In the genomic region with DNA sequence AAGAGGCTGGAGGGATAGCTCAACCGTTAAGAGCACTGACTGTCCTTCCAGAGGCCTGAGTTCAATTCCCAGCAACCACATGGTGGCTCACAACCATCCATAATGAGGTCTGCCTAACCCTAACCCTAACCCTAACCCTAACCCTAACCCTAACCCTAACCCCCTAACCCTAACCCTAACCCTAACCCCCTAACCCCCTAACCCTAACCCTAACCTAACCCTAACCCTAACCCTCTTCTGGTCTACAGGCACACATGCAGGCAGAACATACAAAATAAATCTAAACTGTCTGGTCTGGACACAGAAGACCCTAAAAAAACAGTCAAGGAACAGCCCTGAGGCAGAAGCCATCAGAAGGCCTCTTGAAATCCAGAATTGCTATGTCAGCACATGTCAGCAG, we compare ENCODE assay signal across 14 mouse cellular contexts.
"Had no signal": no experiment of that assay in that cellular context is flagged by ENCODE, and none has a peak within 500 bp of the region (broad histone marks: within the 10 kb centered on the region; RNA-seq: fewer than 3 reads in every experiment).

No protein-coding gene starts in this region.

- H3K9me3 ChIP-seq: kidney, embryonic 15.5 days; limb, embryonic 15.5 days; liver, embryonic 15.5 days; midbrain, embryonic 12.5 days; stomach, embryonic 15.5 days had no signal

- H3K27ac ChIP-seq: kidney, embryonic 15.5 days; left cerebral cortex, adult 2 months; limb, embryonic 15.5 days; liver, embryonic 15.5 days; midbrain, embryonic 12.5 days; stomach, embryonic 15.5 days had no signal

- DNase-seq: lung, embryonic 14.5 days; lung, postnatal 14 days; right cerebral cortex, postnatal 4 days; spleen, adult 18-20 months; thymus, adult 2 months; thymus, postnatal 25 days had no signal

- H3K9ac ChIP-seq: kidney, embryonic 15.5 days; limb, embryonic 15.5 days; liver, embryonic 15.5 days; lung, embryonic 14.5 days; midbrain, embryonic 12.5 days; stomach, embryonic 15.5 days had no signal

- H3K4me2 ChIP-seq: kidney, embryonic 15.5 days; limb, embryonic 15.5 days; liver, embryonic 15.5 days; lung, embryonic 14.5 days; midbrain, embryonic 12.5 days; stomach, embryonic 15.5 days had no signal

- H3K27me3 ChIP-seq: kidney, embryonic 15.5 days; limb, embryonic 15.5 days; liver, embryonic 15.5 days; midbrain, embryonic 12.5 days; stomach, embryonic 15.5 days had no signal

- ATAC-seq: intestine, embryonic 16.5 days; midbrain, embryonic 16.5 days had no signal

- H3K4me3 ChIP-seq: kidney, embryonic 15.5 days; left cerebral cortex, adult 2 months; limb, embryonic 15.5 days; liver, embryonic 15.5 days; midbrain, embryonic 12.5 days; stomach, embryonic 15.5 days had no signal

- H3K4me1 ChIP-seq: kidney, embryonic 15.5 days; midbrain, embryonic 12.5 days; stomach, embryonic 15.5 days had no signal
